Mouse (Mus musculus) urinary bladder, postnatal 10 days (tissue): ENCODE measurements at regions not wholly inside any gene's neighbourhood (a gene's known extent, or its start where the extent isn't known, plus 50 kb on each side); places are given as distances from the start of the nearest gene placed in this dataset.

ENCODE experiments used
- DNase-seq: peaks from one replicate; pipeline ENCODE4 v3.0.0; 2022; ENCODE audit warnings: low spot score

- no peak for DNase-seq
These were observed 250.0 kb downstream of the Sec61b start for GRCm38 (mm10) chr4:47724331-47725004.

GRCm38 (mm10) chr4:47725005-47725340 lies 250.5 kb downstream of the Sec61b start:
- no peak for DNase-seq

GRCm38 (mm10) chr4:47746498-47747190 lies 272.2 kb downstream of the Sec61b start:
- DNase-seq = no peak

GRCm38 (mm10) chr4:47772230-47772920 lies 272.6 kb upstream of the Nr4a3 start:
- DNase-seq = no peak

GRCm38 (mm10) chr4:47774664-47775063 lies 270.3 kb upstream of the Nr4a3 start:
- no peak for DNase-seq

GRCm38 (mm10) chr4:47781039-47781438 lies 263.9 kb upstream of the Nr4a3 start:
- DNase-seq = no peak

- DNase-seq = no peak
These were observed 248.0 kb upstream of the Nr4a3 start for GRCm38 (mm10) chr4:47796977-47797376.

- DNase-seq = no peak
These were observed 245.8 kb upstream of the Nr4a3 start for GRCm38 (mm10) chr4:47799165-47799564.

- DNase-seq = no peak
These were observed 241.8 kb upstream of the Nr4a3 start for GRCm38 (mm10) chr4:47803111-47803510.

- DNase-seq = no peak
These were observed 237.1 kb upstream of the Nr4a3 start for GRCm38 (mm10) chr4:47807877-47808276.

- DNase-seq = no peak
These were observed 230.9 kb upstream of the Nr4a3 start for GRCm38 (mm10) chr4:47814030-47814429.

GRCm38 (mm10) chr4:47818371-47819159 lies 226.4 kb upstream of the Nr4a3 start:
- DNase-seq = no peak

- DNase-seq = no peak
These were observed 224.4 kb upstream of the Nr4a3 start for GRCm38 (mm10) chr4:47820562-47820961.

- DNase-seq = no peak
These were observed 221.7 kb upstream of the Nr4a3 start for GRCm38 (mm10) chr4:47823299-47823698.

- no peak for DNase-seq
These were observed 220.9 kb upstream of the Nr4a3 start for GRCm38 (mm10) chr4:47824083-47824482.

- DNase-seq = no peak
These were observed 212.0 kb upstream of the Nr4a3 start for GRCm38 (mm10) chr4:47832905-47833304.

- DNase-seq = no peak
These were observed 206.5 kb upstream of the Nr4a3 start for GRCm38 (mm10) chr4:47838411-47838810.

GRCm38 (mm10) chr4:47842128-47842656 lies 202.8 kb upstream of the Nr4a3 start:
- DNase-seq = no peak

GRCm38 (mm10) chr4:47845239-47845638 lies 199.7 kb upstream of the Nr4a3 start:
- no peak for DNase-seq

- DNase-seq = no peak
These were observed 198.3 kb upstream of the Nr4a3 start for GRCm38 (mm10) chr4:47846389-47847318.

- DNase-seq = no peak
These were observed 183.8 kb upstream of the Nr4a3 start for GRCm38 (mm10) chr4:47861151-47861550.
